Mouse (Mus musculus) liver (tissue): Measurements from ENCODE around the gene Tm9sf4.
A peak's percentile ranks its signal among the peaks of the same experiment; 100 is the strongest.

Experiments used
- DNase-seq: peaks from one replicate; pipeline ENCODE4 v3.0.0-alpha.2; 2020; ENCODE audit warnings: mixed read lengths

The Tm9sf4 gene

GRCm38 (mm10) chr2:153160133-153160532 is 970 bp upstream of the Tm9sf4 start:
- no peak for DNase-seq

DNA sequence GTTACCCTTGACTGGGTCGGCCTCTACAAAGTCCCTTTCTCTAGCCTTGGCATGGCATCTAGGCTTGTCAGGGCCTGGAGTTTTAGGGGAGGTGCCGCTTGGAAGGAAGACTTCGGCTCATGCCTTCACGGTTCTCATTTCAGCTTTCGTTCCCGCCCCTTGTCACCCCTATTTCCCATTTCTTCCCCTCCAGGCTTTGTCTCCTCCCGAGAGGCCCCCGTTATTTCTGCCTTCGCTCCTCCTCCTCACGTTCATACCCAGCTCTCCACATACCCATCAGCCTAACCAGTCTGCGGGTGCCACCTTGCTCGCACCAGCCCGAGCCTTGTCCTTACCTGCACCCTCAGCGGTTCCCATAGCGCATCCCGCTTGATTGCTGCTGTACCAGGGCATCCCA is 579 bp downstream of the Tm9sf4 start:
- no peak for DNase-seq

DNA sequence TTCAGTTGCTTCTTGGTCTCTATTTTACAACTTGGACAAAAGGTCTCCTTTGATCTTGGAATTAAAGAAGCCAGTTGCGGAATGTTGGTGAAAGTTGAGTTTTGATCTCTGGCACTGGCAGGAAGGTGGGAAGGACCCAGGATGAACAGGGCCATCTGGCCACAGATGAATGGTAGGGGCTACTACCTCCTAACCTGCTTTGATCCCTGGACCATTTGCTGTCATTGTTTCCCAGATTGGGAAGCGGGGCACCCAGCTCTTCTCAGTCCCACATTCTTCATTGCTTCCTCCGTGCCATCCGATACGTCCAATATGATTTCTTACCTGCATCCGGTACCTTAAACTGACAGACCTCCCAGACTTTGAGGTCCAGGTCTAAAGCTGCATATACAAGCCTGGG is 6.0 kb downstream of the Tm9sf4 start:
- DNase-seq, result no peak

DNA sequence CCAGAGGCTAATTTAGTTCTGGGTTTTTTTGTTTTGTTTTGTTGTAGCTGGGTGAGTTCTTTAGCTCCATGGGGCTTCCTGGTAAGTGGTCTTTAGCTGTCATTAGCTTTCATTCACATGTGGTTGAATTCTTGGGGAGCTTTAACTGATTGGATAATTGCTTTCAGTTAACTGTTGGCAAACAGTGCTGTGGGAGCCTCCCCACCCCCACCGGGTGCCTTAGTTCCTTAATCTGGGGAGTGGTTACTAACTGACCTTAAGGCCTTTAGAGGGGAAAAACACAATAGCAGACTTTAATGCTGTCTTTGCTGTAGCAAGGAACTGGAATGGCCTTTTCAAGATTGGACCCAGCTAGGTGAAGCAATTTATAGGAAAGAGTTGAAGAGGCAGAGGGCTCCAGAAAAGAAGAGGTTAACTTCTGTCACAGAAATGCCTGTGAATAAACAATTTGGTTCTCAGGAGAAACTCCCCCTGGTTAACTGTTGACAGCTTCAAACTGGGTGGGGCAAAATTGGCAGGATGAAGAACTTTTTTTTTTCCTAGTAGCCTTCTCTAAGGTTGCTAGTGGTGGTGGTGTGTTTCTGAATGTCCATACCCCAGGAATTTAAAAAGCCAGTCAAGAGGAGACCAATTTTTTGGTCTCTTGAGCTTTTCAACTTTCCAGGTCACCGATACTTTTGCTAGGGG is 7.2 kb downstream of the Tm9sf4 start:
- peak; percentile 58 for DNase-seq

DNA sequence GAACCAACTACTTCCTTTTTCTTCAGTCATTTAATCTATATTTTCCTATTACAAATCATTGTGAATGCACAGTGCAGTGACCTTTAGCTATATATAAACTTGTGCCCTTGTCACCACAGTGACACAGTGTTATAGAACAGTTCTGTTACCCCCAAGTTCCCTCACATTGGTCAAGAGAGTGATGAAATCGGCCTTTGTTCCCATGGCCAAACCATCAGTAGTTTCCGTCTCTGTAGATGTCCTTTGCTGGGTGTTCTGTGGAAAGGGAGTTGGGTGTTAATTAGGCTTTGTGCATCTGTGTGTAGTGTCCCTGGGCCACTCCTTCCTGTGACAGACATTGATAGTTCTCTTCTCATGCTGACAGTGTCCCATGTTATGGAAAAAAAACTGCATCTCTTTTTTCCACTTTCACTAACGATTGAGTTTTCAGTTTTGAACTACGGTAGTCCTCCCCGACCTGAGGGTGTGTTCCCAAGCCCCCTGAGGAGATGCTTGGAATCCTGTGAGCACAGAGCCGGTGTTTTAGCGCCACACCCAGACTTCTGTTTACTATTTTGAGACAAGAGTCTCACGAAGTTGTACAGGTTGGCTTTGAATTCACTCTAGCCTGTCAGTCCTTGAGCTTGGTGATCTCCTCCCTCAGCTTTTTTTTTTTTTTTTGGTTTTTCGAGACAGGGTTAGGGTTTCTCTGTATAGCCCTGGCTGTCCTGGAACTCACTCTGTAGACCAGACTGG is 9.6 kb downstream of the Tm9sf4 start:
- DNase-seq, result no peak

GRCm38 (mm10) chr2:153171966-153172365 is 10.9 kb downstream of the Tm9sf4 start:
- no peak for DNase-seq

DNA sequence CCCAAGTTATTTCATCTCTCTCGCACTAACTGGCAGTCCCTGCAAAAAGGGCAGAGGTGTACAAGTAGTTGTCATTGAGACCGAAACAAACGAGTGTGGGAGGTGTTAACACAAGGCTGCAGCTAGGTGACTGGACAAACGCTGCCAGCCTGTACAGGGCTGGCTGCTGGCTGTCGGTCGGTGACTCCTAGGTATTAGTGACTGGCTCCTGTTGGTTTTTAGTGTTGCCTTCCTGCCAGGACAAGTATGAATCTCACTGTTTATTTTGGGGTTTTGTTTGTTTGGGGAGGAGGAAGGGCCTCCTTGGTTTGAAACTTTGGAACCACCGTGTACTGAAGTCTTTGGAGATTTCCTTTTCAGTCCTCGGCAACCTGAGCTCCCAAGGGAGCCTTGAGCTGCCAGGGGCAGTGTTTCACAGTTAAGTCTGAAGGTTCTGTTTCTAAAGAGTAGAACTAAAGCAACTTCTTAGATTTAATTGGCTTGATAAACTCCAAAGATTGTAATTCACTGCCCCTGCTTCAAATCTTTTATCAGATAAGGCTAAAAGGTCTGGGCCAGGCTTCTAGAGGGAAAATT is 15.0 kb downstream of the Tm9sf4 start:
- DNase-seq, result no peak

GRCm38 (mm10) chr2:153177188-153177587 is 16.1 kb downstream of the Tm9sf4 start:
- DNase-seq, result no peak

- DNase-seq, result no peak
Measured at GRCm38 (mm10) chr2:153179126-153179860, 18.2 kb downstream of the Tm9sf4 start.

- DNase-seq, result no peak
Measured at GRCm38 (mm10) chr2:153179961-153180360, 18.9 kb downstream of the Tm9sf4 start.

DNA sequence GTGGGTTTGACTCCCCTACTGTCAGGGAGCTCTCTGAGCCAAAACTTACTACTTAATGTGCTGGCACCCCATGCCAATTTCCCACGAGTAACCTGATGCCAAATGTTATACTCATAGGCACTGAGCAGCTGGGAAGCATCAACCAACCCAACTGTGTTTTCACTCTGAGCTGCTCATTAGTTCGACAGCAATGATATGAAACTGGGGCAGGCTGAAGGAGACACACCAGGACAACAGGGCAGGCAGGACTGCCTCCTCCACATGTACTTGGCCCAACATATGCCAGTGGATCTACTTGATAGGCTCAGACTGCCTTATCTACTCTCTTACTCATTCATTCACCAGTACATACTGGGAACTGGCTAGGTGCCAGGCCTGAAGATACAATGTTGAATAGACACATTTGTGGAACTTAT is 25.1 kb downstream of the Tm9sf4 start:
- no peak for DNase-seq

- no peak for DNase-seq
Measured at GRCm38 (mm10) chr2:153187848-153188247, 26.7 kb downstream of the Tm9sf4 start.

DNA sequence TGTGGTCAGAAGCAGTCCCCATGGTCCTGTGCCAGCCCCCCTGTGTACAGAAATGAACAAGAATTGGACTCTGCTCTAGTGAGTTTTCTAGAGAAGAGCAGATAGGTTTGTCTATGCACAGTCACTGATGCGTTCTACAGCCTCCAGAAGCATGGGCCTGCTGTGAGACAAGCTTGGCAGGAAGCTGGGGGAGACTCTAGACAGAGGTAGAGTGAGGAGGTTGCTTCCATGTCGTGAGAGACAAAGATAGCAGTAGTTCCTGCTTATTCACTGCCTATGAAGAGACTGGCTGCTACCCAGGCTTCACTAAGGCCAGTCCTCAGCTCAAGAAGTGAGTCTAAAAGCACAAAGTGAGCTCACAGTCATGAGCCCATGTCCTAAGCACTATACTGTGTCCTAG is 30.1 kb downstream of the Tm9sf4 start:
- no peak for DNase-seq

DNA sequence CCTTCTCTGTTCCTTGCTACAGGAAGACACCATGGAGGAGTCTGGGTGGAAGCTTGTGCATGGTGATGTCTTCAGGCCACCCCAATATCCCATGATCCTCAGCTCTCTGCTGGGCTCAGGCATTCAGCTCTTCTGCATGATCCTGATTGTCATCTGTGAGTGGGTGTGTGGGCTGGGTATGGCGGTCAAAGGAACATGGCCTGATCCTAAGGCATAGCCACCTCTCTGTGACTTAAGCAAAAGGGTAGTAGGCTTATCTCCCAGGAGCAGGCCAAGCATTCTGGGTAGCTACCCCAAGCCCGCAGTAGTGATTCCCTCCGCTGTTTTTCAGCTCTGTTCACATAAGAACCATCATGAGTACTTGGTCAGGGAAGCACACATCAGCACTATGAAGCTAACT is 33.2 kb downstream of the Tm9sf4 start:
- peak; percentile 17 for DNase-seq

DNA sequence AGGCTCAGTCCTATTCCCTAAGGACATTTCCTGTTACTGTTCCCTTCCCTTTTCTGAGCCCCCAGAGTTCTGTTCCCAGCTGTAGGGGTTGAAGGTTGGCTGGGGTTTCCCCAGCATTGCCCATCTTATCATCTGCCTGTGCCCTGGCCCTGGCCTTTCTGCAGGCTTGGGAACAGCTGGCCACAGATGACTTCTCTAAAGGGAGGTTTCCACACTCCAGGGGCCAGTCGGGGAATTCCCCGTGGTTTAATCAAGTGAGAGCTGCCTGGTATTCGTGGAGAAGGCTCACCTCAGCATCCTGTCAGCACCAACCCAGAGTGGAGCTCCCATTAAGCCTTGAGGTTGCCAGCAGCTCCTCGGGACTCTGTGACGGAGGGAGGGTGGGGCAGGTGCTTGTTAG is 37.4 kb downstream of the Tm9sf4 start:
- DNase-seq, result no peak

DNA sequence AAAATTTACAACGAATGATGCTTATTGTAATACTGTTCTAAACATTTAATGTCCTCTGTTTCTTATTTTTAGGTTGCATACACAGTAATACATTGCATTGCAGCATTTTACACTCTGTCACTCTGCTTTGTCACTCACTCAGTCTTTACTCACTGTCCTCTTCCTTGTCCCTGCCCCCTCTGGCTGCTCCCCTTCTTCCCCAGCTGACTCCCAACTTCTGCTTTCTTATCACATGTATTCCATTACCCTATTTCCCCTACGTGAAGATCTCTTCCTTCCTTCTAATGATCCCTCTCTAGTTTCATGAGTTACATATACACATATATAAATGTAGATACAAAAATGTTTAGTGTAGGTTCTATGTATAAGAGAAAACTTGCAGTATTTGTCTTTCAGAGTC is 38.0 kb downstream of the Tm9sf4 start:
- no peak for DNase-seq

GRCm38 (mm10) chr2:153202766-153203165 is 41.7 kb downstream of the Tm9sf4 start:
- DNase-seq, result no peak

DNA sequence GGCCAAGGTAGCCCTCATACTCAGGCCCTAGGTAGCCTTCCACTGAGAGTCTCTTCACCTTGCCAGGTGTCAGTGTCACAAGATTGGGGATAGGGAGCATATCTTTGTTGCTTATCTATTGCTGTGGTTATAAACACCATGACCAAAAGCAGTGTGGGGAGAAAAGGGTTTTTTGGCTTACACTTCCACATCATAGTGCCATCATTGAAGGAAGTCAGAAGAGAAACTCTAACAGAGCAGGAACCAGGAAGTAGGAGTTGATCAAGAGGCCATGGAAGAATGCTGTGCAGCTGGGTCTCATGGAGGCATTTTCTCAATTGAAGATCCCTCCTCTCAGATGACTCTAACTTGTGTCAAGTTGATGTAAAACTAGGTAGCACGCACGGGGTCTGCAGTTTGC is 47.0 kb downstream of the Tm9sf4 start:
- DNase-seq, result no peak

GRCm38 (mm10) chr2:153209286-153209685 is 48.2 kb downstream of the Tm9sf4 start:
- DNase-seq, result no peak

DNA sequence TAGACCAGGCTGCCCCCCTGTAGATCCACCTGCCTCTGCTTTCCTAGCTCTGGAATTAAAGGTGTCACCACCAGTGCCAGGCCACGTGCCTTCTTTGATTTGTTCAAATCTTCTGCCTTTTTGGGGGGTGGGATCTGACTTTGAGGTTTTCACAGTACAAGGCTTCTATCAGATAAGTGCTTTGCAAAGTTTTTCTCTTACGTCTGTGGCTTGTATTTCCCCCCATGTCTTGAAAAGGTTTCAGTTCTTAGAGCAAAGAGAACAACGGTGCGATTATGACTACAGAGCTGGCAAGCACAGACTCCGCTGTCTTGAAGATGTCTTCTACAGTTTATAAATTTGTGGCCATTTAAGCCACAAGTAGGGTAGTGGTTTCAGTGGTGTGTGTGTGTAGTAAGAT is 50.3 kb downstream of the Tm9sf4 start:
- DNase-seq, result no peak

DNA sequence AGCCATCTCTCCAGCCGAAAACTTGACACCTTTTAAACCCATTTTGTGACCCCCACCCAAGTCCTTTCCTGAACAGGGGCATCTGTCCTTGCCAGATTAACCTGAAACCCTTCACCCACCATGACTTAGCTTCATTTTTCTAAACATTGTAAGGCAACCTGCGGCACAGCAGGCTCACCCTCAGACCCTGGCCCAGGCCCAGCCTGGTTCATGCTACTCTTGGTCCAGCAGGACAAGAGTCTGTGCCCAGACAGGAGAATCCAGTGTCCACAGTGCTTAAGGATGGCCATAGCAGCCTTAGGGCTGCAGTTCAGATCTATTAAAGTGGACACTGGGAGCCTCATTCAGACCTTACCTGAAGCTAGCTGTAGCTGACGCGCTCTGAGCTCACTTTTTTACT is 52.2 kb downstream of the Tm9sf4 start:
- DNase-seq, result no peak

DNA sequence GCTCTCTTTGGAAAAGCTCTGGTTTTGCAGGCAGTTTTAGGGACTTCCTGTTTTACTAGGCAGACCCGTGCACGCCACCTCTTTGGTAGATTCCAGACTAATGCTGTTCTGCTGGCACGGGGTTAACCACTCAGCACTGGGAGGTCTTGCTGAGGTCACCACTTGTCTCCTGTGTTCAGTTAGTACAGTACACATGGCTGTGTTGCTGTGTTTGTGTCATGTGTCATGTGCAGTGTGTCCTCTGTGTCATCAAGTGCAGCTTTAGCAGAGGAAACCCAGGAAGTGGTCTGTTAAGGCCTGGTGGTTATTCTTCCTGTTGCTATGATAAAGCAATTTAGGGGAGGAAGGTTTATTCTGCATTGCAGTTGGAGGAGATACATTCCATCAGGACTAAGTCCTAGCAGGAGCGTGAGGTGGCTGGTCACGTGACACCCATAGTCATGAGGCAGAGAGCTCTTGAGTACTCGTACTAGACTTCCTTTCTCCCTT is 53.7 kb downstream of the Tm9sf4 start:
- DNase-seq, result no peak

DNA sequence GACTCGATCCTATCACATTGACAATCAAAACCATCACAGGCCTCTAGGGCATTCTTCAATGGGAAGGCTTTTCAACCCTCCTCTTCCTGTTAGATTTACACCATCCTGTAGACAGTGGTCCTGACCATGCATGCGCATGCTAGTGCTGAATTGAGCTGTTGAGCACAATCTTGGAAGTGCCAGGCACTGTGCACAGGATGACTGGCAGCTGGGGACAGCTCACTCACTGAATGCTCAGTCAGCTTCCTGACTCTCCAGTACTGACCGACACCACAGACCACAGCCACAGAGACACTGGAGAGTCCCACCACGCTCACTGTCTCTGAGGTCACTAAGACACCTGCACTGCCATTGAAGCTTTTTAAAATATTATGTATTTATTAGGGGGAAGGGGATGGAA is 54.3 kb downstream of the Tm9sf4 start:
- DNase-seq, result no peak
